Mouse (Mus musculus) hematopoietic stem cell, adult 5-6 weeks (primary cell): ENCODE measurements at regions not wholly inside any gene's neighbourhood (a gene's known extent, or its start where the extent isn't known, plus 50 kb on each side); places are given as distances from the start of the nearest gene placed in this dataset.
"Not testable (repeated sequence)": the region's sequence is repeated elsewhere in the genome, so short reads cannot be mapped to it uniquely, and the experiment has no call there.

Experiments used
- ATAC-seq, 2 experiments: fragments of 125-278 bp in 1 of 2; replicated peaks in 1 of 2; 2 replicates each; pipeline ENCODE4 v1.8.0; 2016 to 2017; ENCODE audit warnings: inconsistent platforms in 2 of 2, mild to moderate bottlenecking in 2 of 2, moderate number of reproducible peaks in 2 of 2, low read depth in 1 of 2, moderate TSS enrichment in 1 of 2; ENCODE audit not compliant: low FRiP score in 2 of 2, poor library complexity in 2 of 2, severe bottlenecking in 2 of 2, insufficient read depth in 1 of 2, low TSS enrichment in 1 of 2

- peak; percentile 79 to 90 for ATAC-seq
Observed at GRCm38 (mm10) chr5:148820476-148820875, 108.6 kb downstream of the Katnal1 start.

GRCm38 (mm10) chr5:148819423-148819822, 109.7 kb downstream of the Katnal1 start:
- peak in 1 of 2 experiments; percentile 29; a peak in 1 of 4 replicates for ATAC-seq

GRCm38 (mm10) chr5:148818746-148819145, 110.4 kb downstream of the Katnal1 start:
- no peak for ATAC-seq

- ATAC-seq = no peak
Observed at GRCm38 (mm10) chr5:148812840-148813239, 116.3 kb downstream of the Katnal1 start.

GRCm38 (mm10) chr5:148812016-148812415, 117.1 kb downstream of the Katnal1 start:
- peak; percentile 47 to 55; a peak in 3 of 4 replicates for ATAC-seq

GRCm38 (mm10) chr5:148809485-148809884, 119.6 kb downstream of the Katnal1 start:
- ATAC-seq = no peak

GRCm38 (mm10) chr5:148809055-148809454, 120.1 kb downstream of the Katnal1 start:
- no peak for ATAC-seq

GRCm38 (mm10) chr5:148808426-148808825, 120.7 kb downstream of the Katnal1 start:
- ATAC-seq = no peak

- no peak for ATAC-seq
Observed at GRCm38 (mm10) chr5:148807612-148808011, 121.5 kb downstream of the Katnal1 start.

GRCm38 (mm10) chr5:148805030-148805429, 124.1 kb downstream of the Katnal1 start:
- no peak for ATAC-seq

GRCm38 (mm10) chr5:148803772-148804171, 125.3 kb downstream of the Katnal1 start:
- no peak for ATAC-seq

- ATAC-seq = no peak
Observed at GRCm38 (mm10) chr5:148802720-148803119, 126.4 kb downstream of the Katnal1 start.

GRCm38 (mm10) chr5:148798541-148798940, 130.6 kb downstream of the Katnal1 start:
- ATAC-seq = no peak

GRCm38 (mm10) chr5:148796072-148796471, 133.0 kb downstream of the Katnal1 start:
- no peak for ATAC-seq

GRCm38 (mm10) chr5:148794465-148794864, 134.7 kb downstream of the Katnal1 start:
- ATAC-seq = peak in 1 of 2 experiments; percentile 32; a peak in 1 of 4 replicates

GRCm38 (mm10) chr5:148792736-148793440, 136.2 kb downstream of the Katnal1 start:
- ATAC-seq = peak; percentile 39 to 50; a peak in 2 of 4 replicates

- ATAC-seq = peak in 1 of 2 experiments; percentile 50; a peak in 2 of 4 replicates
Observed at GRCm38 (mm10) chr5:148791651-148792050, 137.5 kb downstream of the Katnal1 start.

GRCm38 (mm10) chr5:148790343-148790742, 138.8 kb downstream of the Katnal1 start:
- ATAC-seq = not testable (repeated sequence)

- ATAC-seq = no peak
Observed at GRCm38 (mm10) chr5:148789823-148790222, 139.3 kb downstream of the Katnal1 start.
